Comparison of ENCODE assay signal across 8 mouse cellular contexts in the genomic region with DNA sequence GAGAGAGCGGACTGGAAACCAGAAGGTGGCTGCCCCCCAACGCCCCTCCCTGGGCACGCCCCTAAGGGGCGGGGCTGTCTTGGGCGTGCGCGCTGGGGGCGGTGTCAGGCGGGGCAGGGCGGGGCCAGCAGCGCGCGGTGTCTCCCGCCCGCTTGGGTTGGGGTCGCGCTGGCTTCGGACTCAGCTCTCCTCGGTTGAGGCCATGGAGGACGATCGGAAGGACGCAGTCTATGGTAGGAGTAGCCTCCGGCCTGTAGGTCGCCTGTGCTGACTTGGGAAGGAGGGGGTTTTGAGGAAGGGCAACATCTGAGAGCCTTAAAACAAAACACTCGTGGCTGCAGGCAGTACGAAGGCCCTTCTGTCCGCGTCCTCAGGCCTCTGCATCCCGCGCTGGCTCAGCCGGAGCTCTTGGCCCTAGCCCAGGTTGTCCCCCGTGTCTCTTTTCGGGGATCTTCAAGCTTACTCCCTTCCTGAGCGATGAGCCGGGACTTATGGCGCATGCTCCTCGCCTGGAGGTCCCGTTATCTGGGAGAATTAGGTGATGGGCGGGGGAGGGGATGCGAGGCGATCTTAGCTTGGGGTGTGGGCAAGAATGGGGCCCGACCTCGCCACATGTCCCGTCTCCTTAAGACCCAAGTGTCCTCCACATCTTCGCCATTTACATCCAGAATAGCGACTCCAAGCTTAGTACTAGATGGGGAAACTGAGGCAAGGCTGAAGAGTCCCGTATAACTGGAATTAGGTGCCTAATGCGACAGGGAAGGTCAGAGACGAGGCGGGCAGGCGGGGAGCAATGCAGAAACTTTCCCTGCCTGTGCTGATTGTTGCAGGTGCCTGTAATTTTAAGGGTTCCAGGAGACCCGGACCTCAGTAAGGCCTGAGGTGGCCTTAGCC. TPM values are rescaled to one million over a fixed set of nuclear protein-coding genes. Genes with fewer than 3 reads are reported as not detected.
DNase-seq lines count a peak whose midpoint lies in the region; ATAC-seq and TF ChIP-seq lines count a peak whose summit lies in the region.

A gene (plus strand): TSS at position 80 of the 894 bp plus-strand sequence.

- H3K4me3 ChIP-seq in intestine, postnatal 0 days (ENCODE audit: low read depth, low read length) = peak within 1 kb of the TSS; percentile 55
- H3K4me3 ChIP-seq in midbrain, embryonic 11.5 days (ENCODE audit: low read depth, low read length) = peak within 1 kb of the TSS; percentile 66

- ATAC-seq in intestine, postnatal 0 days = peak; percentile 79
- peak; percentile 97 for ATAC-seq in midbrain, embryonic 11.5 days (ENCODE audit: low FRiP score)

- H3K27ac ChIP-seq in intestine, postnatal 0 days (ENCODE audit: low read depth, low read length) = no peak within 1 kb of the TSS
- peak within 1 kb of the TSS; percentile 11; the same call in 1 of the 2 replicates for H3K27ac ChIP-seq in midbrain, embryonic 11.5 days (ENCODE audit: low read depth, low read length)

- 0 out of 2 replicates have a peak, but pooled peaks have one; percentile 16 for TF ChIP-seq CTCF in intestine, postnatal 0 days (IDR thresholded peaks at IDR 0.05; ENCODE audit: low read depth)

- peak within 1 kb of the TSS; percentile 75 for H3K4me2 ChIP-seq in intestine, postnatal 0 days (replicated peaks; ENCODE audit: low read depth)
- H3K4me2 ChIP-seq in midbrain, embryonic 11.5 days = peak within 1 kb of the TSS; percentile 96

- intact Hi-C loops in left cerebral cortex, postnatal 4 days (cut with DNase I) = no loop called here

- H3K27me3 ChIP-seq in intestine, postnatal 0 days (replicated peaks; ENCODE audit: control insufficient read depth, insufficient read depth, low read length) = no peaks in the 10 kb centered on the region
- no peaks in the 10 kb centered on the region for H3K27me3 ChIP-seq in midbrain, embryonic 11.5 days (ENCODE audit: control insufficient read depth, insufficient read depth, low read length)

- DNase-seq in adrenal gland, postnatal 10 days = peak; percentile 94
- peak; percentile 95 for DNase-seq in embryo, embryonic 9.5 days (ENCODE audit: extremely low spot score)
- DNase-seq in gonadal fat pad, adult 2 months (ENCODE audit: low read depth) = no peak
- DNase-seq in left cerebral cortex, postnatal 4 days = peak; percentile 89
- peak; percentile 100 for DNase-seq in midbrain, embryonic 11.5 days (ENCODE audit: low spot score, missing footprints)
- DNase-seq in right cerebral cortex, postnatal 4 days = peak; percentile 72
- DNase-seq in yolk sac, embryonic 10.5 days (ENCODE audit: low spot score) = peak; percentile 88

- WGBS in intestine, postnatal 0 days = 3% methylated on average over 51 of the region's 52 CpGs
- under 1% methylated on average over 52 of the region's 52 CpGs for WGBS in midbrain, embryonic 11.5 days

- H3K9ac ChIP-seq in intestine, postnatal 0 days (ENCODE audit: low read depth, low read length) = peak within 1 kb of the TSS; percentile 50; the same call in 1 of the 2 replicates
- H3K9ac ChIP-seq in midbrain, embryonic 11.5 days (ENCODE audit: low read length) = peak within 1 kb of the TSS; percentile 81

- H3K36me3 ChIP-seq in intestine, postnatal 0 days (ENCODE audit: control insufficient read depth, insufficient read depth) = no peaks in the 10 kb centered on the region
- H3K36me3 ChIP-seq in midbrain, embryonic 11.5 days (ENCODE audit: control insufficient read depth, insufficient read depth, low read length) = peaks cover 3% of the 10 kb centered on the region; the same call in 1 of the 2 replicates

- H3K9me3 ChIP-seq in intestine, postnatal 0 days (ENCODE audit: control insufficient read depth) = no peaks in the 10 kb centered on the region
- no peaks in the 10 kb centered on the region for H3K9me3 ChIP-seq in midbrain, embryonic 11.5 days (ENCODE audit: control insufficient read depth, low read length)

- no peaks in the 10 kb centered on the region for H3K4me1 ChIP-seq in intestine, postnatal 0 days (replicated peaks; ENCODE audit: control insufficient read depth, insufficient read depth, low read length)
- H3K4me1 ChIP-seq in midbrain, embryonic 11.5 days (ENCODE audit: control insufficient read depth, insufficient read depth, low read length) = peaks cover 11% of the 10 kb centered on the region

RNA-seq across cellular contexts. Expression of the gene that starts here (rescaled TPM):
- 10 to 100 TPM; 48.3 to 63.4 TPM for total RNA-seq in adrenal gland, postnatal 10 days (2021)
- polyA plus RNA-seq in gonadal fat pad, adult 2 months (2012; rRNA removed) = 51.7 and 61.5 TPM in 2 replicates
- 13.3 and 13.8 TPM in 2 replicates for polyA plus RNA-seq in intestine, postnatal 0 days (2015; fragmentation: Nextera tagmentation; extraction: Ambion mirVana)
- 10 to 100 TPM; 69.9 to 71.5 TPM for total RNA-seq in left cerebral cortex, postnatal 4 days (2021)
- 53.9 and 58.6 TPM in 2 replicates for polyA plus RNA-seq in midbrain, embryonic 11.5 days (2014; fragmentation: Nextera tagmentation; extraction: Ambion mirVana)
